Mouse (Mus musculus): Measurements from ENCODE around the gene Themis. TPM values are rescaled to one million over a fixed set of nuclear protein-coding genes. Genes with fewer than 3 reads are reported as not detected.

Gene Themis
- polyA plus RNA-seq, 1 experiment, result 0.20 TPM

GRCm38 (mm10) chr10:28651910-28652309, 16.2 kb upstream of the Themis start:
- 49% methylated on average over 2 of the region's 2 CpGs for WGBS
- TF ChIP-seq POLR2A (IDR thresholded peaks at IDR 0.05; ENCODE audit: low read depth, low read length), result no peak
- no peak for TF ChIP-seq CTCF (conservative IDR thresholded peaks at IDR 0.05; ENCODE audit: insufficient read depth, insufficient read length, low read depth, low read length)
- H3K27ac ChIP-seq (ENCODE audit: insufficient read depth, low read depth, low read length), result no peak overlapping the region
- H3K27me3 ChIP-seq (replicated peaks; ENCODE audit: control insufficient read depth, insufficient read depth, low read length), result no peaks in the 10 kb centered on the region
- H3K4me1 ChIP-seq (ENCODE audit: control insufficient read depth, insufficient read depth, low read length), result no peaks in the 10 kb centered on the region
- DNase-seq, result no peak
- H3K4me3 ChIP-seq (ENCODE audit: insufficient read depth, low read depth, low read length), result no peak overlapping the region
- no peaks in the 10 kb centered on the region for H3K36me3 ChIP-seq (ENCODE audit: control insufficient read depth, insufficient read depth, low read length)

GRCm38 (mm10) chr10:28654733-28655132, 13.4 kb upstream of the Themis start:
- no peaks in the 10 kb centered on the region for H3K4me1 ChIP-seq (ENCODE audit: control insufficient read depth, insufficient read depth, low read length)
- DNase-seq, result no peak
- H3K27ac ChIP-seq (ENCODE audit: insufficient read depth, low read depth, low read length), result no peak overlapping the region
- H3K4me3 ChIP-seq (ENCODE audit: insufficient read depth, low read depth, low read length), result no peak overlapping the region
- H3K27me3 ChIP-seq (replicated peaks; ENCODE audit: control insufficient read depth, insufficient read depth, low read length), result no peaks in the 10 kb centered on the region
- no peaks in the 10 kb centered on the region for H3K36me3 ChIP-seq (ENCODE audit: control insufficient read depth, insufficient read depth, low read length)
- no peak for TF ChIP-seq POLR2A (IDR thresholded peaks at IDR 0.05; ENCODE audit: low read depth, low read length)

GRCm38 (mm10) chr10:28665141-28665540, 3.0 kb upstream of the Themis start:
- no peak for DNase-seq
- H3K36me3 ChIP-seq (ENCODE audit: control insufficient read depth, insufficient read depth, low read length), result no peaks in the 10 kb centered on the region
- TF ChIP-seq CTCF (conservative IDR thresholded peaks at IDR 0.05; ENCODE audit: insufficient read depth, insufficient read length, low read depth, low read length) (no peak), POLR2A (IDR thresholded peaks at IDR 0.05; ENCODE audit: low read depth, low read length) (no peak)
- H3K27ac ChIP-seq (ENCODE audit: insufficient read depth, low read depth, low read length), result no peak overlapping the region
- H3K27me3 ChIP-seq (replicated peaks; ENCODE audit: control insufficient read depth, insufficient read depth, low read length), result no peaks in the 10 kb centered on the region
- H3K4me1 ChIP-seq (ENCODE audit: control insufficient read depth, insufficient read depth, low read length), result no peaks in the 10 kb centered on the region
- WGBS, result 68% methylated on average over 6 of the region's 6 CpGs
- no peak overlapping the region for H3K4me3 ChIP-seq (ENCODE audit: insufficient read depth, low read depth, low read length)

GRCm38 (mm10) chr10:28673931-28674330, 5.8 kb downstream of the Themis start:
- WGBS, result 79% methylated on average over 3 of the region's 3 CpGs
- TF ChIP-seq POLR2A (IDR thresholded peaks at IDR 0.05; ENCODE audit: low read depth, low read length) (no peak), CTCF (conservative IDR thresholded peaks at IDR 0.05; ENCODE audit: insufficient read depth, insufficient read length, low read depth, low read length) (no peak)

GRCm38 (mm10) chr10:28675337-28675736, 7.2 kb downstream of the Themis start:
- Histone ChIP-seq H3K36me3 (ENCODE audit: control insufficient read depth, insufficient read depth, low read length) (no peaks in the 10 kb centered on the region), H3K27me3 (replicated peaks; ENCODE audit: control insufficient read depth, insufficient read depth, low read length) (no peaks in the 10 kb centered on the region), H3K4me1 (ENCODE audit: control insufficient read depth, insufficient read depth, low read length) (no peaks in the 10 kb centered on the region), H3K4me3 (ENCODE audit: insufficient read depth, low read depth, low read length) (no peak overlapping the region), H3K27ac (ENCODE audit: insufficient read depth, low read depth, low read length) (no peak overlapping the region)
- WGBS, result 91% methylated on average over 2 of the region's 2 CpGs
- TF ChIP-seq POLR2A (IDR thresholded peaks at IDR 0.05; ENCODE audit: low read depth, low read length) (no peak), CTCF (conservative IDR thresholded peaks at IDR 0.05; ENCODE audit: insufficient read depth, insufficient read length, low read depth, low read length) (no peak)
- no peak for DNase-seq

More at GRCm38 (mm10) chr10:28673931-28674330, 5.8 kb downstream of the Themis start:
- no peaks in the 10 kb centered on the region for H3K4me1 ChIP-seq (ENCODE audit: control insufficient read depth, insufficient read depth, low read length)
- no peak for DNase-seq
- no peaks in the 10 kb centered on the region for H3K36me3 ChIP-seq (ENCODE audit: control insufficient read depth, insufficient read depth, low read length)
- H3K27me3 ChIP-seq (replicated peaks; ENCODE audit: control insufficient read depth, insufficient read depth, low read length), result no peaks in the 10 kb centered on the region
- H3K4me3 ChIP-seq (ENCODE audit: insufficient read depth, low read depth, low read length), result no peak overlapping the region
- no peak overlapping the region for H3K27ac ChIP-seq (ENCODE audit: insufficient read depth, low read depth, low read length)

- H3K36me3 ChIP-seq (ENCODE audit: control insufficient read depth, insufficient read depth, low read length), result no peaks in the 10 kb centered on the region
- TF ChIP-seq POLR2A (IDR thresholded peaks at IDR 0.05; ENCODE audit: low read depth, low read length) (no peak), CTCF (conservative IDR thresholded peaks at IDR 0.05; ENCODE audit: insufficient read depth, insufficient read length, low read depth, low read length) (no peak)
- DNase-seq, result no peak
- no peaks in the 10 kb centered on the region for H3K27me3 ChIP-seq (replicated peaks; ENCODE audit: control insufficient read depth, insufficient read depth, low read length)
- no peaks in the 10 kb centered on the region for H3K4me1 ChIP-seq (ENCODE audit: control insufficient read depth, insufficient read depth, low read length)
- H3K27ac ChIP-seq (ENCODE audit: insufficient read depth, low read depth, low read length), result no peak overlapping the region
- no peak overlapping the region for H3K4me3 ChIP-seq (ENCODE audit: insufficient read depth, low read depth, low read length)
- 78% methylated on average over 6 of the region's 6 CpGs for WGBS
These were observed 26.8 kb downstream of the Themis start for GRCm38 (mm10) chr10:28694981-28695380.

- H3K27me3 ChIP-seq (replicated peaks; ENCODE audit: control insufficient read depth, insufficient read depth, low read length), result no peaks in the 10 kb centered on the region
- H3K4me1 ChIP-seq (ENCODE audit: control insufficient read depth, insufficient read depth, low read length), result no peaks in the 10 kb centered on the region
- H3K36me3 ChIP-seq (ENCODE audit: control insufficient read depth, insufficient read depth, low read length), result no peaks in the 10 kb centered on the region
- no peak overlapping the region for H3K27ac ChIP-seq (ENCODE audit: insufficient read depth, low read depth, low read length)
- WGBS, result 88% methylated on average over 1 of the region's 1 CpGs
- no peak for DNase-seq
- TF ChIP-seq CTCF (conservative IDR thresholded peaks at IDR 0.05; ENCODE audit: insufficient read depth, insufficient read length, low read depth, low read length), result no peak
- no peak for TF ChIP-seq POLR2A (IDR thresholded peaks at IDR 0.05; ENCODE audit: low read depth, low read length)
- H3K4me3 ChIP-seq (ENCODE audit: insufficient read depth, low read depth, low read length), result no peak overlapping the region
These were observed 27.9 kb downstream of the Themis start for GRCm38 (mm10) chr10:28696032-28696431.

GRCm38 (mm10) chr10:28698175-28698574, 30.0 kb downstream of the Themis start:
- DNase-seq, result no peak
- Histone ChIP-seq H3K4me1 (ENCODE audit: control insufficient read depth, insufficient read depth, low read length) (no peaks in the 10 kb centered on the region), H3K4me3 (ENCODE audit: insufficient read depth, low read depth, low read length) (no peak overlapping the region), H3K27ac (ENCODE audit: insufficient read depth, low read depth, low read length) (no peak overlapping the region), H3K36me3 (ENCODE audit: control insufficient read depth, insufficient read depth, low read length) (no peaks in the 10 kb centered on the region), H3K27me3 (replicated peaks; ENCODE audit: control insufficient read depth, insufficient read depth, low read length) (no peaks in the 10 kb centered on the region)
- TF ChIP-seq POLR2A (IDR thresholded peaks at IDR 0.05; ENCODE audit: low read depth, low read length), result no peak
- no peak for TF ChIP-seq CTCF (conservative IDR thresholded peaks at IDR 0.05; ENCODE audit: insufficient read depth, insufficient read length, low read depth, low read length)

All from kidney, adult 2 months (tissue).